Mouse (Mus musculus) thymus, postnatal 10 days (tissue): ENCODE data around the gene Fam53b.

Source experiments
- DNase-seq, 2 experiments: peaks; one replicate each; pipeline ENCODE4 v3.0.0; 2021; ENCODE audit warnings: low spot score in 2 of 2

Gene Fam53b

GRCm38 (mm10) chr7:132787496-132788190 is 26.0 kb downstream of the Fam53b start:
- DNase-seq = no peak

- no peak for DNase-seq
Measured at GRCm38 (mm10) chr7:132787022-132787421, 26.7 kb downstream of the Fam53b start.

- no peak for DNase-seq
Measured at GRCm38 (mm10) chr7:132786522-132786921, 27.2 kb downstream of the Fam53b start.

GRCm38 (mm10) chr7:132786011-132786410 is 27.7 kb downstream of the Fam53b start:
- DNase-seq = no peak

GRCm38 (mm10) chr7:132784101-132784500 is 29.6 kb downstream of the Fam53b start:
- DNase-seq = no peak

GRCm38 (mm10) chr7:132781850-132782249 is 31.8 kb downstream of the Fam53b start:
- DNase-seq = no peak

- DNase-seq = no peak
Measured at GRCm38 (mm10) chr7:132781130-132781814, 32.4 kb downstream of the Fam53b start.

GRCm38 (mm10) chr7:132780611-132781010 is 33.1 kb downstream of the Fam53b start:
- no peak for DNase-seq

- DNase-seq = no peak
Measured at GRCm38 (mm10) chr7:132778630-132779029, 35.1 kb downstream of the Fam53b start.

- no peak for DNase-seq
Measured at GRCm38 (mm10) chr7:132777728-132778453, 35.8 kb downstream of the Fam53b start.

- no peak for DNase-seq
Measured at GRCm38 (mm10) chr7:132777117-132777516, 36.6 kb downstream of the Fam53b start.

- no peak for DNase-seq
Measured at GRCm38 (mm10) chr7:132776338-132777111, 37.2 kb downstream of the Fam53b start.

GRCm38 (mm10) chr7:132775922-132776321 is 37.8 kb downstream of the Fam53b start:
- no peak for DNase-seq

- no peak for DNase-seq
Measured at GRCm38 (mm10) chr7:132775333-132775732, 38.4 kb downstream of the Fam53b start.

GRCm38 (mm10) chr7:132773011-132773705 is 40.5 kb downstream of the Fam53b start:
- peak; percentile 49 for DNase-seq

GRCm38 (mm10) chr7:132772440-132772839 is 41.2 kb downstream of the Fam53b start:
- DNase-seq = peak; percentile 34 to 36

GRCm38 (mm10) chr7:132768498-132769344 is 45.0 kb downstream of the Fam53b start:
- DNase-seq = no peak

GRCm38 (mm10) chr7:132767999-132768370 is 45.7 kb downstream of the Fam53b start:
- DNase-seq = no peak

- no peak for DNase-seq
Measured at GRCm38 (mm10) chr7:132767233-132767998, 46.3 kb downstream of the Fam53b start.
